Mouse (Mus musculus): Measurements from ENCODE around the gene Spryd4. TPM values are rescaled to one million over a fixed set of nuclear protein-coding genes. Genes with fewer than 3 reads are reported as not detected.
"Not testable (repeated sequence)": the region's sequence is repeated elsewhere in the genome, so short reads cannot be mapped to it uniquely, and the experiment has no call there.

The Spryd4 gene
- total RNA-seq, 2 experiments from 2014 or later = 31.0 to 35.6 TPM

DNA sequence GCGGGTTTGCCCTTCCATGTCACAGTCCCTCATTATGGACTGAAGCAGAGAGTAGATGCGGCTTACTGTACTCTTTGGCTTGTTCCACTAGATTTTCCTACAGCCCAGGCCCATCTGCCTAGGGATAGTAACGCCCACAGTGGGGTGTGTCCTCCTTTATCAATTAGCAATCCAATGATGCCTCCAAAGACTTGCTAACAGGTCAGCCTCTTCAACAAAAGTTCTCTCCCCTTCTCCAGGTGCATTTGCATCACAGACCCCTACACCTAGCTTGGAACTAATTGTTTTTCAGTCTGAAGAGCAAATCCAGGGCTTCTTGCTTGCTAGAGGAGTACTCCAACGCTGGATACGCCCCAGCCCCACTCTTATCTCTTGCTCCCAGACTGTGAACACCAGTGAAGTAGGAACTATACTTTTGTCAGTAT, 24.4 kb downstream of the Spryd4 start:
- DNase-seq = no peak

DNA sequence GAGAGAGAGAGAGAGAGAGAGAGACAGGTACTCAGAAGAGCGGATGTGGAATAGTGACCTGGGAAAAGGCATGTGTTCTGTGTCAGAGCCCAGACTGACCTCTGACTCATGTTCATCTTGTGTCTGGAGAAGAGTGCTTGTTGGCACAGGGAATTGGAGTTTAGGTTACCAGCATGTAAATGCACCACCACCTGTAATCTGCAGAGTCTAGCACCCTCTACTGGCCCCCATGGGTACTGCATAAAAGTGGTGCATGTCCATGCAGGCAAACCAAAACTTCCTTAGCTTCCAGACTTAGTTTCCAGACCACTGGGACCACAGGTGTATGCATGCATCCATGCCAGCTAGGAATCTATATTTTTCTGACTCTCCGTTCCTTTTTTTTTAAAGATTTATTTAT, 25.6 kb downstream of the Spryd4 start:
- DNase-seq = peak; percentile 53

DNA sequence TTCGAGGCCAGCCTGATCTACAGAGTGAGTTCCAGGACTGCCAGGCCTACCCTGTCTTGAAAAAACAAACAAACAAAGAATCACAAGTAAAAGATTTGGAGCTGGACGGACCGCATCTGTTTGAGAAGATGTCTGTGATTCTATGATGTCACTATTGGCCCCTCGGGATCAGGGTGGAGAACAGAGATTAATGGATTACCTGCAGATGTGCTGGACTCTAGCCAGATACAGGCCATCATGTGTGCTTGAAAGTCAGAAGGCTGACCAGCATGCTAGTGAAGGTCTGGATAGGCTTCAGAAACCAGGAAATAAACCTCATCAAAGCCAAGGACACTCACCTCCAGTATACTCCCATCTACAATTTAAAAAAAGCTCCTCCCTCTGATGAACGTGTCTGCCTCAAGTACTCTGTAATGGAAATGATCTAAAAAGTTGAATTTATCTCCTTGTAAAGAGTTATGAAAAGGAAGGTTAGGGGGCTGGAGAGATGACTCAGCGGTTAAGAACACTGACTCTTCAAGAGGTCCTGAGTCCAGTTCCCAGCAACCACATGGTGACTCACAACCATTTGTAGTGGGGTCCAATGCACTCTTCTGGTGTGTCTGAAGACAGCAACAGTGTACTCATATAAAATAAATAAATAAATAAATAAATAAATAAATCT, 26.2 kb downstream of the Spryd4 start:
- DNase-seq = no peak

DNA sequence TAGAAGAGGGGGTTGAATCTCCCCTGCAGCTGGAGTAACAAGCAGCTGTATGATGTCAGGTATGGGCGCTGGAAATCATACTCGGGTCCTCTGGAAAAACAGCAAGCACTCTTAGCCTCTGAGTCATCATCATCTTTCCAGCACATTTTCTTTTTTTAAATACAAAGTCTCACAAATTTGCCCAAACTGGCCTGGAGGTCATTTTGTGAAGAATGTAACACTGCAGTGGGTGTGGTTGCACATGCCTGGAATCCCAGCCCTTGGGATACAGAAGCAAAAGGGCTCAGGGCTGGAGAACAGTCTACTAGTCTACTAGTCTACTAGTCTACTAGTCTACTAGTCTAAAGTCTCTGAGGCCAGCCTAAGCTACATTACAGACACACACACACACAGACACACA, 27.3 kb downstream of the Spryd4 start:
- DNase-seq = no peak

DNA sequence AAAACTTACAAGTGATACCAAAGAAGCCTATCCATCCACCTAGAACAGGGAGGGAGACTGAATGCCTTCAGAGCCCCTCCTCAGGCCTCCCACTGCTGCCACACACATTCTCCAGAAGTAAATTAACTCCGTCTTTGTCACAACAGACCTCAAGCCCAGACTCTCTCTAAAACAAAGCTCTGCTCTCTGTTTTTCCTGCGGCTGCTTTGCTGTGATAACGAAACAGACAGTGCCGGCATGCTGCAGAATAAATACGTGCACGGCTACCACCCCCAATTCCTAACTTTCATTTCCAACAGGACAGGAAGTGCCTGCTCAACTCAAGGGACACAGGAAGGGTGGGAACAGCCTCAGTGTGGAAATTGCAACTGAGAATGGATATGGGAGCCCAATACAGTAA, 31.6 kb downstream of the Spryd4 start, which contains the start of gene Rbms2:
Gene Rbms2, minus strand, starts transcription at position 309 of the 400 bp plus-strand sequence.
- DNase-seq = peak; percentile 38

DNA sequence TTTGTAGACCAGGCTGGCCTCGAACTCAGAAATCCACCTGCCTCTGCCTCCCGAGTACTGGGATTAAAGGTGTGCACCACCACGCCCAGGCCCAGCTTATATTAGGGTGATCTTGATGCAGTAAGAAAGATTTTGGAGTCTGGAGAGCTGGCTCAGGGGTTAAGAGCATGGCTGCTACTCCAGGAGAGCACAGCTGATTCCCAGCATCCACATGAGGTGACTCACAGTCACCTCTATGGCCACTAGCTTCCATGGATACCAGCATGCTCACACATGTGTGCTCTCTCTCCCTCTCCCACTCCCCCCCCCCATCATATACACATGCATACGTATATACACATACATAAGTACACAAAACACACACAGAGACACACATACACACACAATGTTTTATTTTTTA, 34.3 kb downstream of the Spryd4 start:
- DNase-seq = no peak

DNA sequence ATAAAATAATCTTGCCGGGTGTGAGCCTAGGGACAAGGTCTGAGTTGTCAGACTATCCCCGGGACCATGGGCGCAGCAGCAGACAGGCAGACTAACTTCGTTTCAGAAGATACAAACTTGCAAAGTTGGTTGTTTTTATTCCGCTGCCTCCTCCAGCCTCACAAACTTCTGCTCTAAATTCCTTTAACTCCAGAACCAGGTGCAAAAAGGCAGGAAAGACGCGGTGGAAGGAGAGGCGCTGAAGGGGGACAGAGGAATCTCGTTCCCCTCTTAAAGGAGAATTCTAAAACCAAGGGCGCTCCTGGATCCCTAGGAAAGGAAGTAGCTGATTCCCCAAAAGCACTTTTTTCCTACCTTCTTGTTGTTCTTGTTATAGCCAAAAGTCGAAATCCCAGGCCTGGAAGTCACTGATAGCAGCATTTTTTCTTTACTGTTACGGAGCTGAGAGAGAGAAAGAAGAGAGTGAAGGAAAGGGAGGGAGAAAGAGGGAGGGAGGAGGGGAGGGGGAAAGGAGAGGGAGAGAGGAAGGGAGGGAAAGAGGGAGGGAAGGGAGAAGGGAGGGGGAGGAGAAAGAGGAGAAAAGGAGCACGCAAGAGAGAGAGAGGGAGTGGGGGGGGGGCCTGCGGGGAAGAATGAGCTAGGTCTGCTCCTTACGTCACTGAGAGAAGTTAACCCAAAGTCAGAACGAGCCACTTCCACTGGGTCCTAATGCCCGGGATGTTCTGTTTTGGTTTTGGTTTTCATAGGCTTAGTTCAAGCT, 35.4 kb downstream of the Spryd4 start:
- peak; percentile 77 for DNase-seq

DNA sequence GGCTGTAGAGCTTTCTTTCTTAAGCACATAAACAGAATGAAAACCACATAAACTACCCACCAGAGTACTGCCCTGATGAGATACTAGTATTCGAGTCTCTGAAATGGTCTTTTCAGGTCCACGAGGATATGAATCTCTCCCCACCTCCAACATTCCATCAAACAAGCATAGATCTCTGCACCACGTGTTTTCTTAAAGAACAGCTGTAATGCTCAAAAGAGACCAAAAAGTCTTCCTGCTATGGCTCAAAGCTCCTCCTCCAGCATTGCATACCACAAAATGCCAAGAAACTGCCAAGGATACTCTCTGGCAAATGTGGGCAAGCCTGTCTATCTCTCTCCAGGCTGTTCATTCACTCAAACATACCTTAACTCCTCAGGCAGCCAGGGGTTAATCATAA, 36.3 kb downstream of the Spryd4 start:
- no peak for DNase-seq

DNA sequence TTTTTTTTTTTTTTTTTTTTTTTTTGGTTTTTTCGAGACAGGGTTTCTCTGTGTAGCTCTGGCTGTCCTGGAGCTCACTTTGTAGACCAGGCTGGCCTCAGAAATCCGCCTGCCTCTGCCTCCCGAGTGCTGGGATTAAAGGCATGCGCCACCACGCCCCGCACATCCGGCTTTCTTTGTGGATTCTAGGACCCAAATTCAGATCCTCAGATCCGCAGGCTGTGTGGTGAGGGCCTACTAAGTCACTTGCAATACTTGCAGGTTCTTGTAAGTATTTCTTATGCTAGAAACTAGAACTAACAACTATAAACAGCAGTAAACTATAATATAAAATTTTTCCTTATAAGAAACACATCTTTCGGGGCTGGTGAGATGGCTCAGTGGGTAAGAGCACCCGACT, 40.3 kb downstream of the Spryd4 start:
- not testable (repeated sequence) for DNase-seq

DNA sequence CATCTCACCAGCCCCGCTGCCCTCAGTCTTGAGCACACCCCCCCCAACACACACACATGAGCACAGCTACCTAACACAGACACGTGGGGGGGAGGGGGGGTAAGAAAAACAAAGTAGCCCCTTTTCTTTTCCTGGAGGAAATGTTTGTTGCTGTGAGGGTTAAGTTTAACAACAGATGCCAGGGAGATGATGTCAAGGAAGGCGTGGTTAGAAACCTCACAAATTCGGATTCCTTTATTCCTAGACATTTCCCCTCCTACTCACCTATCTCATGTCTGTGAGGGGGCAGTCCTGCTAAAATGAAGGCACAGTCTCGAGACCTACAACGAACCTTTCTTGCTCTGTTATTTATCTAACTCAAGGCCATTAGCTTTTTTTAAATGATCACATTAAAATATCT, 44.5 kb downstream of the Spryd4 start:
- no peak for DNase-seq

DNA sequence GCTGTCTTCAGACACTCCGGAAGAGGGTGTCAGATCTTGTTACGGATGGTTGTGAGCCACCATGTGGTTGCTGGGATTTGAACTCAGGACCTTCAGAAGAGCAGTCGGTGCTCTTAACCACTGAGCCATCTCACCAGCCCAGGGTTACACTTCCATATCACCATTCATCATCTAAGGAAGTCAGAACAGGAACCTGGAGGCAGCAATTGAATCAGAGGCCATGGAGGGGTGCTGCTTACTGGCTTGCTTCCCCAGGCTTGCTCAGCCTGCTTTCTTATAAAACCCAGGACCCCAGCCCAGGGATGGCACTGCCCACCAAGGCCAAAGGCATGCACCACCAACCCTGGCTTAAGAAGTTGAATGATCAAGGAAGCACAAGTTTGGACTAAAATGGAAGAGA, 45.9 kb downstream of the Spryd4 start:
- not testable (repeated sequence) for DNase-seq

Other genes starting within 250 kb of the Spryd4 start
- not detected for gene Hsd17b6, start 204.2 kb downstream of the Spryd4 start, total RNA-seq (2021)
- 1 to 10 TPM in 1 of 2 experiments, under 1 TPM in 1; 0.51 to 1.0 TPM for gene Prim1, start 196.6 kb downstream of the Spryd4 start, total RNA-seq (2021)
- gene Naca, start 176.2 kb downstream of the Spryd4 start, total RNA-seq (2021) = 100 to 1,000 TPM; 339 to 340 TPM
- 10 to 100 TPM; 61.5 to 62.3 TPM for gene Ptges3, start 152.9 kb downstream of the Spryd4 start, total RNA-seq (2021)
- gene Atp5b, start 128.5 kb downstream of the Spryd4 start, total RNA-seq (2021) = 1,000 to 10,000 TPM; 3,933 to 4,186 TPM
- 10 to 100 TPM; 11.4 to 12.0 TPM for gene Baz2a, start 120.2 kb downstream of the Spryd4 start, total RNA-seq (2021)
- 10 to 100 TPM; 54.4 to 61.5 TPM for gene Rbms2, start 31.5 kb downstream of the Spryd4 start, total RNA-seq (2021)
- under 1 TPM; 0.41 to 0.94 TPM for gene Gls2, start 17.4 kb downstream of the Spryd4 start, total RNA-seq (2021)
- gene Mip, start 14.0 kb upstream of the Spryd4 start, total RNA-seq (2021) = under 1 TPM in 1 of 2 experiments, not detected in 1; 0.13 TPM
- 1 to 10 TPM; 2.0 to 3.5 TPM for gene Timeless, start 20.3 kb upstream of the Spryd4 start, total RNA-seq (2021)
- gene Apon, start 42.3 kb upstream of the Spryd4 start, total RNA-seq (2021) = not detected
- gene Apof, start 56.9 kb upstream of the Spryd4 start, total RNA-seq (2021) = not detected
- gene Stat2, start 58.8 kb upstream of the Spryd4 start, total RNA-seq (2021) = 1 to 10 TPM; 4.6 to 4.7 TPM
- not detected for gene Il23a, start 86.9 kb upstream of the Spryd4 start, total RNA-seq (2021)
- gene Pan2, start 91.5 kb upstream of the Spryd4 start, total RNA-seq (2021) = 1 to 10 TPM; 5.1 to 5.4 TPM
- 10 to 100 TPM; 45.5 to 47.9 TPM for gene Cnpy2, start 110.7 kb upstream of the Spryd4 start, total RNA-seq (2021)
- 100 to 1,000 TPM; 589 to 611 TPM for gene Cs, start 125.9 kb upstream of the Spryd4 start, total RNA-seq (2021)
- 100 to 1,000 TPM; 443 to 454 TPM for gene Coq10a, start 157.2 kb upstream of the Spryd4 start, total RNA-seq (2021)
- gene Ankrd52, start 165.3 kb upstream of the Spryd4 start, total RNA-seq (2021) = 10 to 100 TPM; 61.5 to 70.1 TPM
- gene Slc39a5, start 189.4 kb upstream of the Spryd4 start, total RNA-seq (2021) = not detected
- gene Nabp2, start 199.7 kb upstream of the Spryd4 start, total RNA-seq (2021) = 10 to 100 TPM; 44.7 to 47.9 TPM
- gene Rnf41, start 199.8 kb upstream of the Spryd4 start, total RNA-seq (2021) = 10 to 100 TPM; 10.7 to 11.5 TPM
- 10 to 100 TPM; 40.7 to 43.9 TPM for gene Smarcc2, start 247.4 kb upstream of the Spryd4 start, total RNA-seq (2021)